Mouse (Mus musculus) limb, embryonic 13.5 days (tissue): ENCODE results near the gene Harbi1. TPM values are rescaled to one million over a fixed set of nuclear protein-coding genes. Genes with fewer than 3 reads are reported as not detected.

Experiments used
- ATAC-seq: fragments of 200-750 bp; cut with Nextera tagmentation; 2 replicates; pipeline ENCODE4 v1.8.0; 2017; ENCODE audit warnings: low read depth, moderate number of reproducible peaks, moderate TSS enrichment; ENCODE audit not compliant: low FRiP score
- H3K27ac ChIP-seq: fragments of 300-500 bp; sonication (generic); 2 replicates; pipeline ENCODE4 v1.5.1; 2015; ENCODE audit warnings: inconsistent platforms, mild to moderate bottlenecking, moderate library complexity
- H3K27me3 ChIP-seq: fragments of 300-500 bp; sonication (generic); 2 replicates; pipeline ENCODE4 v1.6.1; 2015; ENCODE audit warnings: mild to moderate bottlenecking, inconsistent platforms
- H3K36me3 ChIP-seq: fragments of 300-500 bp; sonication (generic); 2 replicates; pipeline ENCODE4 v1.6.1; 2015; ENCODE audit warnings: inconsistent platforms, mild to moderate bottlenecking, moderate library complexity
- H3K4me1 ChIP-seq: fragments of 300-500 bp; sonication (generic); 2 replicates; pipeline ENCODE4 v1.6.1; 2015; ENCODE audit warnings: inconsistent platforms
- H3K4me2 ChIP-seq: fragments of 300-500 bp; sonication (generic); replicated peaks from 2 replicates; pipeline ENCODE4 v1.6.1; 2015; ENCODE audit warnings: inconsistent platforms, mild to moderate bottlenecking, moderate library complexity
- H3K4me3 ChIP-seq: fragments of 300-500 bp; sonication (generic); 2 replicates; pipeline ENCODE4 v1.5.1; 2015; ENCODE audit warnings: moderate library complexity, mild to moderate bottlenecking, inconsistent platforms
- H3K9ac ChIP-seq: fragments of 300-500 bp; sonication (generic); 2 replicates; pipeline ENCODE4 v1.6.1; 2015; ENCODE audit warnings: mild to moderate bottlenecking, inconsistent platforms
- H3K9me3 ChIP-seq: fragments of 300-500 bp; sonication (generic); 2 replicates; pipeline ENCODE4 v1.6.1; 2016; ENCODE audit warnings: inconsistent platforms
- WGBS: fragments of 180-500 bp; shearing (Covaris S2); methylation state at CpG from one replicate; pipeline ENCODE4 v1.1.7; 2015; 5-methylcytosine and 5-hydroxymethylcytosine counted together
- polyA plus RNA-seq: library from polyadenylated mRNA; unstranded; fragments of >200 nt; fragmentation: Nextera tagmentation; extraction: Ambion mirVana; gene quantifications from 2 replicates; pipeline ENCODE4 v1.2.1, GENCODE M21; 2015

The Harbi1 gene
- polyA plus RNA-seq, 1 experiment from 2014 or later, result 22.6 TPM

DNA sequence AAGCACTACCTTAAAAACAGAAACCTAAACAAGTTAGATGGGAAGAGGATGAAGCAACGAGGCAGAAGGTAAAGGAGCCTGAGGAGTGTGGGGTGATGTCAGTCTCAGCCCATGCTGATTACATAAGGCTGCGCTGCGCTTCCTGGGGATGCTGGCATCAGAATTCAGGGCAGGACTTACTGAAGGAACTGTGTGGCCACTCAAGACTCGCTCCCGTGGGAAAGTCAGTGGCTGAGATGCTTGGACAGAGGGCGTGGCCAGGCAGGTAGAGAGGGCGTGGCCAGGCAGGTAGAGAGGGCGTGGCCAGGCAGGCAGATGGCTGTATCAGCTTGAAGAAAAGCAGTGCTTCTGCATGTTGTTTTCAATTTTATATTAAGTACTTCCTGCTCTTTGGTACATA lies 26.7 kb upstream of the Harbi1 start:
- H3K27me3 ChIP-seq, result no peaks in the 10 kb centered on the region
- ATAC-seq, result no peak
- no peak overlapping the region for H3K4me2 ChIP-seq
- 75% methylated on average over 8 of the region's 8 CpGs for WGBS
- H3K4me3 ChIP-seq, result no peak overlapping the region
- H3K9me3 ChIP-seq, result no peaks in the 10 kb centered on the region
- H3K27ac ChIP-seq, result no peak overlapping the region
- H3K4me1 ChIP-seq, result no peaks in the 10 kb centered on the region
- peaks cover 83% of the 10 kb centered on the region for H3K36me3 ChIP-seq
- H3K9ac ChIP-seq, result no peak overlapping the region

DNA sequence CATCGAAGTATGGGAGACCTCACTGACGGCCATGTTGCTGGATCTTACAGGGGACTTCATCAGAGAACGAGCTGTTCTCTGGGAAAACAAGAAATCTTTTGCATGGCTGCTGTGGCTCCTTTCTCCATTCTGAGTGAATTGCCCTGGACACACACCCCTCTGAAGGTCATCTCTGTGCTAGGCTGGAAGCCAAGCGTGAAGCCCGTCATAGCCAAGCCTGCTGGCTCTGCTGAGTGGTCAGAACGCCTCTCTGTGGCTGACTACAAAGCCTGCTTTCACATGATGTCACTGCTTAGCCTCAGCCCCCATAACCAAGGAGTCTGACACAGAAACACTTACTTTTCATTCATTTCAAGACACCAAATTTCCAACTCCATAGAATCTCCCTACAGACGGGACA lies 21.2 kb upstream of the Harbi1 start:
- Histone ChIP-seq H3K9ac (no peak overlapping the region), H3K4me2 (no peak overlapping the region), H3K27ac (no peak overlapping the region), H3K4me1 (no peaks in the 10 kb centered on the region), H3K36me3 (peaks cover 68% of the 10 kb centered on the region), H3K27me3 (no peaks in the 10 kb centered on the region), H3K4me3 (no peak overlapping the region), H3K9me3 (no peaks in the 10 kb centered on the region)
- 87% methylated on average over 7 of the region's 7 CpGs for WGBS
- no peak for ATAC-seq

DNA sequence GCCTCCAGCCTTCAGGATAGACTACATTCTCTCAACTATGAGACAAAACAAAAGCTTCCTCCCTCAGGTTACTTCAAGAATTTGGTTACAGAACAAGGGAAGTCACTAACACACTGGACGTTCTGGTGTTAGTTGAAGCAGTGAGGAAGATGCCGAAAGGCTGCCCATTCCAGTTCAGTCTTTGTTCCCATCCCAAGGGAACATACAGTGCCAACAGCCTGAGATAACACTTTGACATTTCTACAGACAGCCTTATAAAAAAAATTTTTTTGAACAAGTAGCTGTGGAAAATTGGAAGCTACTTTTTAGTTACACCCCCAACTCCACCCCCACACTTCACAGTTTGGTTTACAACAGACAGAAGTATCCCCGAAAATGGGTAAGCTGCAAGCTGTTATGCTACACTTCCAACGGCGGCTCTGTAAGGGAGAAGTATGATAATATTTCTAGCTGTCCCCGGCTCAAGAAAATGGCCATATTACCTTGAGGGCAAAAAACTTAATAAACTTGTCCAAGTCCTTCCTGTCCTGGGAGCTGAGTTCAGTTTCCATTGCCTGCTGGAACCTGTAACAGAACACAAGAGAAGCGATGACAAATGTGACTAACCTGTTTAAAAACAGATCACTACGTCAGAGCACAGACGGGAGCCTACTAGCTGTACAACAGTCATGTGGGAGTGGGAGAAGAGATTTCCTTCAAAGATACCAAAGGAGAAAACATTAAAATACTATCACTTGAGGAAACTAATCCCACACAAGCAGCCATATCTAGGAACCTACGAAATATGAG lies 15.0 kb upstream of the Harbi1 start:
- no peaks in the 10 kb centered on the region for H3K9me3 ChIP-seq
- H3K4me2 ChIP-seq, result no peak overlapping the region
- no peaks in the 10 kb centered on the region for H3K4me1 ChIP-seq
- H3K27ac ChIP-seq, result no peak overlapping the region
- H3K9ac ChIP-seq, result no peak overlapping the region
- H3K36me3 ChIP-seq, result peaks cover 38% of the 10 kb centered on the region
- 90% methylated on average over 10 of the region's 10 CpGs for WGBS
- H3K27me3 ChIP-seq, result no peaks in the 10 kb centered on the region
- no peak for ATAC-seq
- no peak overlapping the region for H3K4me3 ChIP-seq

DNA sequence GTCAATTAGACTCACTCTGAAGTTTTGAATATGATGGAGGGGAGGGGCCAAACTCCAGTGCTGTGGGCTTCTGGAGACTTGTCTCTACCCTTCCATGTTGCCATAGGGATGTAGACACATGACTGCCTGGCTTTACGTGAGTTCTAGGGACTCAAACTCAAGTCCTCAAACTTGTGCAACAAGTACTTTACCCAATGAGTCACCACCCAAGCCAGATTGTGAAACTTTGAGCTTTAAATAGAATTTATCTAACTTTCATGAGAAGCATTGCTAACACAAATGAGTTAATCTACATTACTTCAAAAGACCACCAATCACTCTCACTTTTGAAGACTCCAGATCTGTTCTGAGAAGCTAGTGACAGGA lies 14.4 kb upstream of the Harbi1 start:
- Histone ChIP-seq H3K27me3 (no peaks in the 10 kb centered on the region), H3K4me2 (no peak overlapping the region), H3K4me1 (no peaks in the 10 kb centered on the region), H3K27ac (no peak overlapping the region), H3K9ac (no peak overlapping the region), H3K36me3 (peaks cover 35% of the 10 kb centered on the region), H3K9me3 (no peaks in the 10 kb centered on the region), H3K4me3 (no peak overlapping the region)
- no peak for ATAC-seq
- WGBS, result 79% methylated on average over 1 of the region's 1 CpGs

DNA sequence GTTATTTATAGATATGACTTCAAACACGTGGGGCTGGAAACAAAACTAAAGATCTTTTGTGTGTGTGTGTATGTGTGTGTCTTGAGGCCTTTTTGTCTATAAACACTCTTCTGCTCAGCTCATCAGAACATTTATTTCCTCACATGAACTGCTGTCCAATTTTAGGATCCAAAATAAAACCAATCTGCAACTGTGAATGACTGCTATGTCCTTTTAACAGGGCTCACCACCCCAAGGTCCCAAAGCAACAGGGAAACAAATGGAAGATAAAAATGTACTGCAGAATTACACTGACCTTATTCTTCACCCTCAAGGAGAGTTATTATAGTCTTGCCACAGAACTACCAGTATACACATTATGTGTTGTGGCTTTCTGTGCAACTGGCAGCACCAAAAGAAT lies 11.4 kb upstream of the Harbi1 start:
- peaks cover 17% of the 10 kb centered on the region for H3K36me3 ChIP-seq
- 78% methylated on average over 1 of the region's 1 CpGs for WGBS
- H3K9me3 ChIP-seq, result no peaks in the 10 kb centered on the region
- no peak overlapping the region for H3K27ac ChIP-seq
- H3K4me1 ChIP-seq, result no peaks in the 10 kb centered on the region
- no peaks in the 10 kb centered on the region for H3K27me3 ChIP-seq
- H3K9ac ChIP-seq, result no peak overlapping the region
- H3K4me2 ChIP-seq, result no peak overlapping the region
- no peak overlapping the region for H3K4me3 ChIP-seq
- no peak for ATAC-seq

DNA sequence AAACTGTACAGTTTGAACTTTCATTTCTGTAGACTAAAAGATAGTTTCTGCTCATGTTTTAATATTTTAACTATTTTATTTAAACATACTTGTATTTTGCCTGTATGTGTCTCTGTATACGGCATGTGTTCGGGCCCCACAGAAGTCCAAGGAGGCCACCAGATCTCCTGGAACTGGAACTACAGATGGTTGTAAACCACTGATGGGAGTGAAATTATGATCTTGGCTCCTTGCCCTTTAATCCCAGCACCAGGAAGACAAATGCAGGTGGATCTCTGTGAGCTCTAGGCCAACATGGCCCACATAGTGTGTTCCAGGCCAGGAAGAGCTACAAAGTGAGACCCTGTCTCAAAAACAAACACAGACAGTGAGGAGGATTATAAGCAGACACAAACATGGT lies 9.3 kb upstream of the Harbi1 start:
- Histone ChIP-seq H3K27ac (no peak overlapping the region), H3K9ac (no peak overlapping the region), H3K36me3 (no peaks in the 10 kb centered on the region), H3K9me3 (no peaks in the 10 kb centered on the region), H3K4me1 (no peaks in the 10 kb centered on the region), H3K4me3 (no peak overlapping the region), H3K27me3 (no peaks in the 10 kb centered on the region), H3K4me2 (no peak overlapping the region)
- ATAC-seq, result no peak
- 98% methylated on average over 2 of the region's 2 CpGs for WGBS

DNA sequence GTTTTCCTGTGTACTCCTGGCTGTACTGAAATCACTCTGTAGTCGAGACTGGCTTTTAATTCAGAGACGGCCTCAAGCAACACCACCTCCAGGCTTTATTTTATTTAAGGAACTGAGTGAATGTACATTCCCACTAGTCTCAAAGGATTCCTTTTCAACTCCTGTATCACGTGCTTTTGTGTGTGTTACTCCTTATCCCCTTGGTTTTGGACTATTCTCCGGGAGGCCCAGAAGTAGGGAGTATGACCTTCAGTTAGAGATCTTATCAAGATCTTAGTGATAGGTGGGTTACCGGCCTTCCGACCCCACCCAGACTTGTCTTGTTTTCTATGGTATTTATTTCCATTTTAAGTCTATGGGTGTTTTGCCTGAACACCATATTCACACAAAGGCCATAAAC lies 4.9 kb upstream of the Harbi1 start:
- Histone ChIP-seq H3K36me3 (no peaks in the 10 kb centered on the region), H3K4me2 (no peak overlapping the region), H3K27ac (no peak overlapping the region), H3K9me3 (no peaks in the 10 kb centered on the region), H3K9ac (no peak overlapping the region), H3K4me1 (peaks cover 9% of the 10 kb centered on the region), H3K27me3 (no peaks in the 10 kb centered on the region), H3K4me3 (no peak overlapping the region)
- no peak for ATAC-seq
- WGBS, result 80% methylated on average over 6 of the region's 6 CpGs

DNA sequence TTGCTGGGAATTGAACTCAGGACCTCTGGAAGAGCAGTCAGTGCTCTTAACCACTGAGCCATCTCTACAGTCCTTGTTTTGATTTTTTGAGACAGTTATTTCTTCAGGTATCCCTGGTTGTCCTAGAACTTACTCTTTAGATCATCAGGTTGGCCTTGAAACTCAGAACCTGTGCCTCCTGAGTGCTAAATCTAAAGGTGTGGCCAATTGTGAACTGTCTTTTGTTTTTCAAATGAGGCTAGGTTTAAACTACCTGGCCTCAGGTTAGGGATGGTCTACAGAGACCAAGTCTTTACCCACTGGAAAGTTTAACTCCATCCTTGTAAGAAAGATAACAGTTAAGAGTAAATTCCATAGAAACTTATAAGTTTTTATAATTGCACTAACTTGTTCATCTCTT lies 4.2 kb upstream of the Harbi1 start:
- no peaks in the 10 kb centered on the region for H3K36me3 ChIP-seq
- peaks cover 9% of the 10 kb centered on the region for H3K4me1 ChIP-seq
- H3K27me3 ChIP-seq, result no peaks in the 10 kb centered on the region
- ATAC-seq, result no peak
- no peak overlapping the region for H3K9ac ChIP-seq
- no peak overlapping the region for H3K27ac ChIP-seq
- H3K9me3 ChIP-seq, result no peaks in the 10 kb centered on the region
- no peak overlapping the region for H3K4me2 ChIP-seq
- H3K4me3 ChIP-seq, result no peak overlapping the region

DNA sequence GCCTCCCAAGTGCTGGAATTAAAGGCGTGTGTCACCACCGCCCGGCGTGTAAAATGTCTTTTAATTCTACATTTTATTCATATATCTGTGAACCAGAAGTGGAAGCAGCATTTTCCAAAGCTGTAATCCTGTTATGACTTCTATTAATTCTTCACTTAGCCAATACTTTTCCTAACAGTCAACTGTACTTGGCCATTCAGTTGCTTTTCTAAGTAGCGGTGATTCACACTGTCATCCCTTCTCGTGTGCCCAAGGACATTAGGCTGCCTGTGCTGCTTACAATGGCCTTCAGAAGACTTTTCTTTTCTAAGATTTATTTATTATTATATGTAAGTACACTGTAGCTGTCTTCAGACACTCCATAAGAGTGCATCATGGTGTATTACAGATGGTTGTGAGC lies 2.3 kb upstream of the Harbi1 start:
- no peak for ATAC-seq
- WGBS, result 88% methylated on average over 6 of the region's 6 CpGs
- Histone ChIP-seq H3K9me3 (no peaks in the 10 kb centered on the region), H3K27ac (no peak overlapping the region), H3K36me3 (no peaks in the 10 kb centered on the region), H3K9ac (no peak overlapping the region), H3K27me3 (no peaks in the 10 kb centered on the region), H3K4me3 (no peak overlapping the region), H3K4me2 (no peak overlapping the region), H3K4me1 (peaks cover 16% of the 10 kb centered on the region)

DNA sequence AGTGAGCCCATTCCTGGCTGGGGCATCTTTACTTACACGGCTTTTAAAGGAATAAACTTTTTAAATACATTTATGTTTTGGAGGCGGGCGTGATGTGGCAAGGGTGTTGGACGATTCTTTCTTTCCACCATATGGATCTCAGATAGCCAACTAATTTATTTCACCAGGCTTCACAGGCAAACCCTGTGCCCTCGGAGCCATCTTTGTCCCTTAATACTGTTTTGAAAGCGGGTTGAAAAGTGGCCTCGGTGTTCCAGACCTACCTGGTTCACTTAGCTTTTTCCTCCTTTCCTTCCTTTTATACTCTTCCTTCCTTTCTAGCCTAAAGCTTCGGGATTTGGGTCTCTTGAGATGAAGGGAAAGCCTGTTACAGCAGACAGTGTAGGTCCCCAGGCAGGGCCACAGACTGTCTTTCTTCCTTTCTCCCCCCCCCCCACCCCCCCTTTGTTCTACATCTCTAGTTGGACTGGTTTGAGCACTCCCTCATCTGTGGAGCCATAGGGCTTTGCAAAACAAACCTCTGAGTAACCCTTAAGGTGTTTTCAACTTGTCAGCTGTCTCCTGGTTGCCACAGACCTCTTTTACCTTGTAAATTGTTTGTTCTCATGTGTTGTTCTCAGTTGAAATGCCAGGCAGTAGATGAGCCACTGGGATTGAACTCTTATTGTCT lies 739 bp downstream of the Harbi1 start:
- WGBS, result 8% methylated on average over 8 of the region's 8 CpGs
- no peak for ATAC-seq

DNA sequence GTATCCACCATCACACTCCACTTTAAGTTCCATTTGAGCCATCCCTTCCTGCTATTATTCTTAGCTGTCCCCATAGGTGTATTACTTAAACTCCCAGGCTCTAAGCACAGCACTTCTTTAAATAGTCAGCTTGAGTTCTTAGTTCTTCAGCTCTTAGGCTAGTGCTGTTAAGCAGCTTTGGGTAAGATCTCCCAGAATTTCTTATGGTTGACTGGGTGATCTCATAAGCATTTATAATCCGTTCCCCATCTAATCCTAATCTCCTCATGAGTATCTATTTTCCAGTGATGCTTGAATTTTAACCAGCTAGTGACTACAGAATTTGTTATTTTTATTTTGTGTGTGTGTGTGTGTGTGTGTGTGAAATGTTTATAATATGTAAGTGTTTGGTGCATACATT lies 4.3 kb downstream of the Harbi1 start:
- Histone ChIP-seq H3K9ac (no peak overlapping the region), H3K27me3 (no peaks in the 10 kb centered on the region), H3K4me1 (peaks cover 9% of the 10 kb centered on the region), H3K27ac (no peak overlapping the region), H3K36me3 (peaks cover 32% of the 10 kb centered on the region), H3K4me3 (no peak overlapping the region), H3K9me3 (no peaks in the 10 kb centered on the region), H3K4me2 (no peak overlapping the region)
- ATAC-seq, result no peak
- 81% methylated on average over 1 of the region's 1 CpGs for WGBS

More for the DNA sequence above, 739 bp downstream of the Harbi1 start:
- H3K4me1 ChIP-seq, result peaks cover 18% of the 10 kb centered on the region
- peaks cover 9% of the 10 kb centered on the region; the same call in 1 of the 2 replicates for H3K36me3 ChIP-seq
- H3K4me2 ChIP-seq, result peak overlapping the region; percentile 83
- H3K27ac ChIP-seq, result peak overlapping the region; percentile 76
- H3K27me3 ChIP-seq, result no peaks in the 10 kb centered on the region
- H3K9ac ChIP-seq, result peak overlapping the region; percentile 87
- no peaks in the 10 kb centered on the region for H3K9me3 ChIP-seq
- peak overlapping the region; percentile 98 for H3K4me3 ChIP-seq

DNA sequence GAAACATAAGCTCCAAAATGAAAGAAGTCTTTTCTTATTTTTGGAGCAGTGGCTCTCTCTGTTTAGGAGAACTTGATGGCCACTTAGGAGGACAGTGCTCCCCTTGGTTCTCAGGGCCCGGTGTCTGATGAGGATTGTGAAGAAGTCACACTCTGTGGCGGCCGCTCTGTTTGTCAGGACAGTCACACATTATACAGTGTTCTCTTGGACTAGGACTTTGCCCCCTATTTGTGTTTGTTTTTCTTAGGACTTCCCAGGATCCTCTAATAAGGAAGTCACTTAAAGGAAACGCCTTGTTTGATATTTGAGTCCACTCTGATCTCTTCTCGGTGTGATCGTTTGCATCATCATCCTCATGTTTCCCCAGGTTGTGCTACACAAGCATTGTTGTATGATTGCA lies 7.6 kb downstream of the Harbi1 start:
- H3K4me1 ChIP-seq, result 0 out of 2 replicates have a peak, but pooled peaks cover 3% of the 10 kb centered on the region
- H3K27me3 ChIP-seq, result no peaks in the 10 kb centered on the region
- no peak overlapping the region for H3K9ac ChIP-seq
- no peak overlapping the region for H3K4me3 ChIP-seq
- H3K36me3 ChIP-seq, result peaks cover 46% of the 10 kb centered on the region
- H3K4me2 ChIP-seq, result no peak overlapping the region
- 91% methylated on average over 6 of the region's 6 CpGs for WGBS
- H3K9me3 ChIP-seq, result no peaks in the 10 kb centered on the region
- no peak overlapping the region for H3K27ac ChIP-seq
- ATAC-seq, result no peak

DNA sequence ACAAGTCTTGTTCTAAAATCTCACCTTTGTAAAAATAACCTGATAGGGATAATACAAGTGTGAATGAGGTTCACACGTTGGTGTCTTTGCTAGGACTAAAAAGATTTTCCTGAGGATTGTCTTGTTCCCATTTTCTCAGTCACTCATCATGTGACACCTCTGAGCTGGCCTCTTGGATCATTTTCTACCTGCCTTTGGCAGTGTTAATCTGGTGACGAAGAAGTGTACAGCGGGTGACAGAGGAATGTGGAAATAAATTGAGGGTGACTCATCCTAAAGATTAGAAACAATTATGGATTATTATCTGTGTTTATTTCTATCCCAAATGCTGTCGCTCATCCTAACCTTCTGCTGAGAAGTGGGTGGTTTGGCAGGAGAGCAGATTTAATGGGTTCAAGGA lies 12.7 kb downstream of the Harbi1 start:
- no peak for ATAC-seq
- H3K27me3 ChIP-seq, result no peaks in the 10 kb centered on the region; the same call in 1 of the 2 replicates
- H3K27ac ChIP-seq, result no peak overlapping the region

More for the DNA sequence above, 12.7 kb downstream of the Harbi1 start:
- Histone ChIP-seq H3K36me3 (peaks cover 27% of the 10 kb centered on the region), H3K4me3 (no peak overlapping the region), H3K4me2 (no peak overlapping the region), H3K9ac (no peak overlapping the region), H3K4me1 (no peaks in the 10 kb centered on the region), H3K9me3 (no peaks in the 10 kb centered on the region)
- 73% methylated on average over 4 of the region's 4 CpGs for WGBS
